Mouse (Mus musculus): Measurements from ENCODE around the gene Fbxo44. TPM values are rescaled to one million over a fixed set of nuclear protein-coding genes. Genes with fewer than 3 reads are reported as not detected.

The Fbxo44 gene
- total RNA-seq, 2 experiments from 2014 or later, result 143 to 156 TPM

DNA sequence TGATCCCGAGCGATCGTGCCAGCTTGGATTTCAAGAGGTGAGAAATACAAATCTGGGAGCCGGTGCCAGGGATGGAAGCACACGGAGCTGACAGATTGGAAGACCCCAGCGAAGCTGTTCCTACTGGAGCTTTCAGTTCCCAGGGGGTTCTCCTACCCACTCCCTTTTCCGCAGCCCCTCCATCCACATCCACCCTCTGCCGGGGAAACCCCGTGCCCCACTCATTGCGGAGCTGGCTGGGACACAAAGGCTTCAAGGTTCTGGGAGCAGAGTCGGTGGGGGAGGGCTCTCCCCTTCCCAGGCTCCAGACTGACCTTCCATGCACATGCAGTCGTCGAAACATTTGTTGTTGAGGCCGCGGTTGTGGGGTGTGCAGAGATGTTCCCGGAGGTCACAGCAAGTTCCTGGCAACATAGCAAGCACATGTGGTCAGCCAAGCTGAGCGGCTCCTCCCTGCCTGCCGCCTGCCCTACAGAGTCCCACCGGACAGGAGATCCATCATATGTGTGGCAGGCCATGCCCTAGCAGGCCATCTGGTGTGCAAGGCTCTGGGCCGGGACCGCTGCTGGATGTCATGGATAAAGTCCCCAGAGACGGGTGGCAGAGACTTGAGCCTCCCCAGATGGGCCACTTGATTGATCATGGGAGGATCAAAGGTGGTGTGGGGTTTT is 52.5 kb downstream of the Fbxo44 start:
- intact Hi-C loops (cut with DNase I), result loop anchor here (10.0 kb wide), 1 partner anchor 327 kb away; no protein-coding TSS in a partner anchor
- DNase-seq (ENCODE audit: low spot score in 2 of 2), result no peak

GRCm38 (mm10) chr4:148104146-148104545 is 56.1 kb downstream of the Fbxo44 start:
- no peak for DNase-seq (ENCODE audit: low spot score in 2 of 2)
- intact Hi-C loops (cut with DNase I), result loop anchor here (10.0 kb wide), 1 partner anchor 331 kb away; no protein-coding TSS in a partner anchor

Small RNAs within 50 kb of the gene (microRNA-seq; reads per million reads assigned to microRNA genes)
- not detected for gene Mir7022

Other genes starting within 250 kb of the Fbxo44 start
- gene Plod1, start 223.7 kb downstream of the Fbxo44 start, total RNA-seq (2021), result 10 to 100 TPM; 15.7 to 16.5 TPM
- 10 to 100 TPM; 27.4 to 29.1 TPM for gene 2510039O18Rik, start 219.6 kb downstream of the Fbxo44 start, total RNA-seq (2021)
- not detected for gene Nppb, start 174.7 kb downstream of the Fbxo44 start, total RNA-seq (2021)
- gene Nppa, start 159.8 kb downstream of the Fbxo44 start, total RNA-seq (2021), result not detected
- 10 to 100 TPM; 77.1 to 79.7 TPM for gene Clcn6, start 121.7 kb downstream of the Fbxo44 start, total RNA-seq (2021)
- gene Mthfr, start 121.4 kb downstream of the Fbxo44 start, total RNA-seq (2021), result 10 to 100 TPM; 26.6 to 38.0 TPM
- 1 to 10 TPM; 5.9 to 7.7 TPM for gene Agtrap, start 72.5 kb downstream of the Fbxo44 start, total RNA-seq (2021)
- gene Mad2l2, start 30.1 kb downstream of the Fbxo44 start, total RNA-seq (2021), result 10 to 100 TPM; 14.7 to 15.2 TPM
- under 1 TPM; 0.43 to 0.47 TPM for gene Draxin, start 29.8 kb downstream of the Fbxo44 start, total RNA-seq (2021)
- 10 to 100 TPM; 26.8 to 33.5 TPM for gene Fbxo6, start 8.3 kb downstream of the Fbxo44 start, total RNA-seq (2021)
- 100 to 1,000 TPM in 1 of 2 experiments, 10 to 100 TPM in 1; 96.6 to 113 TPM for gene Fbxo2, start 139 bp upstream of the Fbxo44 start, total RNA-seq (2021)
- 10 to 100 TPM; 24.3 to 34.8 TPM for gene Disp3, start 127.5 kb upstream of the Fbxo44 start, total RNA-seq (2021)